Mouse (Mus musculus) retina, adult 2 months (tissue): Measurements from ENCODE around the gene Milr1.
"Not testable (repeated sequence)": the region's sequence is repeated elsewhere in the genome, so short reads cannot be mapped to it uniquely, and the experiment has no call there.

ENCODE experiments used
- DNase-seq: peaks from one replicate; pipeline ENCODE4 v3.0.0-alpha.2; 2012; ENCODE audit warnings: low read depth, low spot score

Milr1 gene

GRCm38 (mm10) chr11:106776960-106777359 is 25.9 kb downstream of the Milr1 start:
- DNase-seq, result no peak

GRCm38 (mm10) chr11:106777395-106777794 is 26.4 kb downstream of the Milr1 start:
- DNase-seq, result no peak

GRCm38 (mm10) chr11:106778132-106778531 is 27.1 kb downstream of the Milr1 start:
- DNase-seq, result no peak

GRCm38 (mm10) chr11:106778589-106779387 is 27.8 kb downstream of the Milr1 start:
- no peak for DNase-seq

GRCm38 (mm10) chr11:106779388-106780088 is 28.5 kb downstream of the Milr1 start, which contains the start of gene Polg2:
TSS of gene Polg2 (minus strand) at chr11:106779537.
- DNase-seq, result peak; percentile 76

- no peak for DNase-seq
Observed at GRCm38 (mm10) chr11:106780089-106780425, 29.0 kb downstream of the Milr1 start.

GRCm38 (mm10) chr11:106780590-106781220 is 29.7 kb downstream of the Milr1 start:
- DNase-seq, result no peak

- DNase-seq, result not testable (repeated sequence)
Observed at GRCm38 (mm10) chr11:106782271-106782670, 31.2 kb downstream of the Milr1 start.

GRCm38 (mm10) chr11:106782841-106783764 is 32.1 kb downstream of the Milr1 start:
- no peak for DNase-seq

- no peak for DNase-seq
Observed at GRCm38 (mm10) chr11:106784476-106784875, 33.5 kb downstream of the Milr1 start.

- no peak for DNase-seq
Observed at GRCm38 (mm10) chr11:106785043-106785442, 34.0 kb downstream of the Milr1 start.

- DNase-seq, result peak; percentile 74
Observed at GRCm38 (mm10) chr11:106787131-106788025, 36.4 kb downstream of the Milr1 start.

- DNase-seq, result peak; percentile 97
Observed at GRCm38 (mm10) chr11:106788026-106788774, 37.2 kb downstream of the Milr1 start.

- DNase-seq, result peak; percentile 95
Observed at GRCm38 (mm10) chr11:106788775-106789459, 37.9 kb downstream of the Milr1 start, which contains the start of the genes Ddx5 and Cep95. TSS of gene Ddx5 (minus strand) at chr11:106789185. TSS of gene Cep95 (plus strand) at chr11:106789252.

- no peak for DNase-seq
Observed at GRCm38 (mm10) chr11:106789649-106790048, 38.6 kb downstream of the Milr1 start.

GRCm38 (mm10) chr11:106793846-106794245 is 42.8 kb downstream of the Milr1 start:
- DNase-seq, result no peak

GRCm38 (mm10) chr11:106795679-106796078 is 44.7 kb downstream of the Milr1 start:
- DNase-seq, result no peak

- DNase-seq, result no peak
Observed at GRCm38 (mm10) chr11:106802069-106802627, 51.1 kb downstream of the Milr1 start.
